Mouse (Mus musculus): ENCODE results near the gene Gm10273. TPM values are rescaled to one million over a fixed set of nuclear protein-coding genes. Genes with fewer than 3 reads are reported as not detected.

The Gm10273 gene
- total and polyA plus RNA-seq, 3 experiments, result 19.6 to 220 (median 29.6) TPM

GRCm38 (mm10) chr10:59425369-59425768 lies 29.9 kb downstream of the Gm10273 start:
- H3K4me3 ChIP-seq (replicated peaks in 1 of 3; ENCODE audit: low read depth in 2 of 3, low read length in 2 of 3, poor library complexity in 1 of 3), result no peak overlapping the region
- H3K4me1 ChIP-seq (ENCODE audit: control insufficient read depth in 1 of 2, insufficient read depth in 2 of 2), result peaks cover 0 to 9% of the 10 kb centered on the region in 2 experiments; a peak in 1 of 4 replicates
- DNase-seq (ENCODE audit: extremely low read depth), result no peak
- H3K27ac ChIP-seq (ENCODE audit: insufficient read depth, low read depth), result no peak overlapping the region
- H3K36me3 ChIP-seq (replicated peaks in 1 of 2; ENCODE audit: control insufficient read depth in 1 of 2, insufficient read depth in 1 of 2, low read length in 1 of 2), result peaks cover 0 to 24% of the 10 kb centered on the region in 2 experiments
- TF ChIP-seq HCFC1 (IDR thresholded peaks at IDR 0.05; ENCODE audit: low read depth, low read length) (no peak), EP300 (IDR thresholded peaks at IDR 0.05; ENCODE audit: low read length) (no peak), ELF1 (IDR thresholded peaks at IDR 0.05; ENCODE audit: low read depth, low read length) (no peak), GABPA (IDR thresholded peaks at IDR 0.05; ENCODE audit: insufficient replicate concordance, low read depth, low read length) (no peak), NRF1 (IDR thresholded peaks at IDR 0.05; ENCODE audit: low read depth, low read length) (no peak), USF1 (IDR thresholded peaks at IDR 0.05; ENCODE audit: low read depth, low read length) (no peak), SMC3 (IDR thresholded peaks at IDR 0.05; ENCODE audit: low read depth, low read length) (no peak), PAX5 (IDR thresholded peaks at IDR 0.05; ENCODE audit: low read length) (no peak), MAFK (IDR thresholded peaks at IDR 0.05; ENCODE audit: insufficient replicate concordance, low read length) (no peak), IRF4 (IDR thresholded peaks at IDR 0.05; ENCODE audit: low read depth, low read length) (no peak)
- H3K9me3 ChIP-seq (replicated peaks; ENCODE audit: low read length), result no peaks in the 10 kb centered on the region
- no peak overlapping the region for H3K4me2 ChIP-seq (ENCODE audit: insufficient read depth, low read depth, poor library complexity, severe bottlenecking)
- H3K9ac ChIP-seq (ENCODE audit: insufficient read depth, low read depth), result no peak overlapping the region
- H3K79me2 ChIP-seq (replicated peaks; ENCODE audit: control insufficient read depth, extremely low read depth, insufficient read depth, poor library complexity, severe bottlenecking), result no peaks in the 10 kb centered on the region
- no peaks in the 10 kb centered on the region for H3K27me3 ChIP-seq (replicated peaks)
- dilution Hi-C loops (cut with MboI; ENCODE audit: extremely low pct_ligation_motif_present, extremely low pct_unique_long_range_greater_than_20kb, low sequenced_read_pairs), result no loop called here
- in situ Hi-C loops (cut with MboI; ENCODE audit: low pct_ligation_motif_present, low pct_unique_long_range_greater_than_20kb, low sequenced_read_pairs), result no loop called here

- DNase-seq (ENCODE audit: extremely low read depth), result no peak
- H3K4me3 ChIP-seq (replicated peaks in 1 of 3; ENCODE audit: low read depth in 2 of 3, low read length in 2 of 3, poor library complexity in 1 of 3), result no peak overlapping the region
- no peak for TF ChIP-seq MXI1 (IDR thresholded peaks at IDR 0.05; ENCODE audit: low read depth, low read length)
- TF ChIP-seq KAT2A (IDR thresholded peaks at IDR 0.05; ENCODE audit: insufficient replicate concordance, low read length), result no peak
- TF ChIP-seq BHLHE40 (IDR thresholded peaks at IDR 0.05; ENCODE audit: low read depth, low read length), result no peak
- TF ChIP-seq ZC3H11A (IDR thresholded peaks at IDR 0.05; ENCODE audit: low read depth, low read length), result no peak
- TF ChIP-seq ZKSCAN1 (IDR thresholded peaks at IDR 0.05; ENCODE audit: borderline replicate concordance, low read depth, low read length), result no peak
- no peak for TF ChIP-seq ZNF384 (IDR thresholded peaks at IDR 0.05; ENCODE audit: low read depth, low read length)
- dilution Hi-C loops (cut with MboI; ENCODE audit: extremely low pct_ligation_motif_present, extremely low pct_unique_long_range_greater_than_20kb, low sequenced_read_pairs) (no loop called here), in situ Hi-C loops (cut with MboI; ENCODE audit: low pct_ligation_motif_present, low pct_unique_long_range_greater_than_20kb, low sequenced_read_pairs) (no loop called here)
- no peaks in the 10 kb centered on the region for H3K9me3 ChIP-seq (replicated peaks; ENCODE audit: low read length)
- peaks cover 1 to 18% of the 10 kb centered on the region in 2 experiments; a peak in 3 of 4 replicates for H3K4me1 ChIP-seq (ENCODE audit: control insufficient read depth in 1 of 2, insufficient read depth in 2 of 2)
- no peak overlapping the region for H3K4me2 ChIP-seq (ENCODE audit: insufficient read depth, low read depth, poor library complexity, severe bottlenecking)
- H3K79me2 ChIP-seq (replicated peaks; ENCODE audit: control insufficient read depth, extremely low read depth, insufficient read depth, poor library complexity, severe bottlenecking), result no peaks in the 10 kb centered on the region
- H3K36me3 ChIP-seq (replicated peaks in 1 of 2; ENCODE audit: control insufficient read depth in 1 of 2, insufficient read depth in 1 of 2, low read length in 1 of 2), result peaks cover 0 to 24% of the 10 kb centered on the region in 2 experiments
- no peak overlapping the region for H3K9ac ChIP-seq (ENCODE audit: insufficient read depth, low read depth)
- no peaks in the 10 kb centered on the region for H3K27me3 ChIP-seq (replicated peaks)
- H3K27ac ChIP-seq (ENCODE audit: insufficient read depth, low read depth), result no peak overlapping the region
Observed at GRCm38 (mm10) chr10:59426371-59426770, 30.9 kb downstream of the Gm10273 start.

Data from CH12.LX (cell line).